Mouse (Mus musculus): ENCODE measurements around the gene Nceh1.

Gene Nceh1

DNA sequence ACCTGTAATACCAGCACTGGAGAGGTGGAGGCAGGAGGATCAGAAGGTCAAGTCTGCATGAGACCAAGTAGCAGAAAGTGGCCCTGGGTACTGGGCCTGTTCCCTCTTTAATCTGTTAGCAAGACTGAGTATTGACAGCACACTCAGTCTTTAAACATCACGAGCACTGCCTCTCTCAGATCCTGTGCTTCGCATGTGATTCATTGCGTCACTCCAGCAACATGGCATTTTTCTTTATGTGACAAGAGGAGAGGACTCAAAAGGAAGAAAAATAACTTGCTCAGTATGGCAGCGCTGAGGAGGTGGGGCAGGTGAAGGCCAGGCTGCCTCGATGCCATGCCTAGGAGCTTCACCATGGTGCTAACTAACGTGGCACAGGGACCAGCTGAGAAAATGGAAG, 9.1 kb downstream of the Nceh1 start:
- DNase-seq, result peak; percentile 40 to 42

DNA sequence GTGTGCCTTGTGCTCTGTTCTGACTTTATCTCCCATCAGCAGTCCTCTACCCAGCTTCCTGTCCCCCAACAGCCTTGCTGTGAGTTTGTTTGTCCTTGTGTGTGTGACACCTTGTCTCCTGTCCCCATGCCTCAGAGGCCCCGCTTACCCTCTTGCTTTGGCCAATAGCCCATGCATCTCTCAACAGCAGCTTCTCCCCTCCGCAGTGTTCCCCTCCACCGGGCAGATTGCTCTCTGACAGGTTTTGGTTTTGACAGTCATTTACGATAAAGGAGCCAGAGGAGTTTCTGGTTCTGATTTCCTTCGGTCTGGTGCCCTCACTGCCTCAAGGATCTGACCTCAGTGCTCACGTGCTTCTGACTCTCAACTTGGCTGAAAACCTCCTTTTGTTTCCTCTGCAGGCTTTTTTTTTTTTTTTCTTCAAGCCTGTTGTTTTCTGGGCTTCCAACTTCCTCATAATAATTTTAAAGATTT, 11.1 kb downstream of the Nceh1 start:
- DNase-seq, result peak; percentile 60 to 67

DNA sequence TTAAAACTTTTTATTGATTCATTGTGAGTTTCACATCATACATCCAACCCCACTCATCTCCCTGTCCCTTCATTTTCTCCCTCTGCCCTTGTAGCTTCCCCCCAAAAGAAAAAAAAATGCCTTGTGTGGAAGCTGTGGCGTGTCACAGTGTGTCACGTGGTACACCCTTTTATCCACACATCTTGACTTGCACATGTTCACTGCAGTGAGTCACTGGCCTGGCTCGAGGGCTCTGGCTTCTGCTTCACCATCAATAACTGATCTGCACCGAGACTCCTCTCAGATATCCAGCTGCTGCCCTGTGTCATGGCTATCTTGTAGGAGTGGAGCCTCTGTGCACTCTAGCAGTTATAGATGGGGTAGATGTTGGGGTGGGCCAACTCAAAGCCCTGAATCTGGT, 12.4 kb downstream of the Nceh1 start:
- no peak for DNase-seq

DNA sequence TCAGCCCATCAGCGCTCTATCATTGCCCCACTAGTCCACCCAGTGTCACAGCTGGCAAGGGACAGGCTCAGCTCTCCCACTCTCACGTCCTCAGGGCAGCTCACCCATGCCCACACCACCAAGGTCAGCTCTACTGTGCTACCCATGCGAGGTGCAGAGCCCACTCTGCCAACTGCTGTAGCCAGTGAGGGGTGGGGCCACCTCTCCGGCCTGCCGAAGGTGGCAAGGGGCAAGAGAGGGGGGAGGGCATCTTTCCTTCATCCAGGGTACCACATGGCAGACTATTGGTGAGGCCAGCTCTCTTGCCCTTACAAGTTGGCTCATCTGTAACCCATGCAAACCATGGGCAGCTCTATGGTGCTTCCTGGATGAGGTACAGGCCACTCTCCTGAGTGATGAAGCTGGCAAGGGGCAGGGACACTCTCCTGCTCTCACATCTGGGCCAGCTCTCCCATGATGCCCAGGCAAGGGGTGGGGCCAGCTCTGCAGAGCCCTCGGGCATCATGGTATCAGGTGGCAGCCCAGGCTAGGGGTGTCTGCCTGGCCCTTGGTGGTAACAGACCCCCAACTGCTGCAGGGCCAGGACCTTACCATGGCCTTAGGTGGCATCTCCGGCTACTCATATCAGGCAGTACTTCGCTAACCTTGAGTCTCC, 12.9 kb downstream of the Nceh1 start:
- no peak for DNase-seq

DNA sequence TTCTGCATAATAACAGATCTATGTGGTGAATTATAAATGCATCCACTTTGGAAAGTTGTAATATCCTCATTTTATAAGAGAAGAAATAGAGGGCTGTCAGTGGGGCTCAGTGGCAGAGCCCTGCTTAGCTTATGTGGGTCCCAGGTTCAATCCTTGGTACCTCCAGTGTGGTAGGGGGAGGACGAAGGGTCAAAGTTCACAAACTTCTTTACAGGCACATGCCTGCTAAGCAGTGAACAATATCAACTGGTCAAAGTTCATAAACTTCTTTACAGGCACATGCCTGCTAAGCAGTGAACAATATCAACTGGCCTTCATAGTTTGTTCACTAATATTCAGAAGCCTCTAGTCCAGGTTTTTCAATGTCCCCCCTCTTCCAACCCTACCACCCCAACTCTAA, 13.8 kb downstream of the Nceh1 start:
- no peak for DNase-seq

DNA sequence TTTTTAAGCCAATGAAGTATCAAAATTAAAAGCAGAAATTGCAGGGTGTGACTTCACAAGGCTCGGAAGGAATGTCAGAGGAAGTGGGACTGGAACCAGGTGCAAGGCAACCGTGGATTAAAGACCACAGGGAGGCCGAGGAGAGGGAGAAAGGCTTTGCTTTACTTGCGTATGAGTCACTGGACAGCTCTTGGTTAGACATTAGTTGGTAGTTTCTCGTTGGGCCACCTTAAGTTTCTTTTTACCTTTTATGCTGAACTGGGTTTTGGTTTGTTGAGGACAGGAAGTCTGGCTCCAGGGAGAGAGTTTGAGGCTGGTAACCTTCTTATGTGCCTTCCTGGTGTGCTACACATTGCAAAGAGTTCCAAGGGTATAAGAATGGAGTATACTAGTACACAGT, 15.1 kb downstream of the Nceh1 start:
- DNase-seq, result no peak

DNA sequence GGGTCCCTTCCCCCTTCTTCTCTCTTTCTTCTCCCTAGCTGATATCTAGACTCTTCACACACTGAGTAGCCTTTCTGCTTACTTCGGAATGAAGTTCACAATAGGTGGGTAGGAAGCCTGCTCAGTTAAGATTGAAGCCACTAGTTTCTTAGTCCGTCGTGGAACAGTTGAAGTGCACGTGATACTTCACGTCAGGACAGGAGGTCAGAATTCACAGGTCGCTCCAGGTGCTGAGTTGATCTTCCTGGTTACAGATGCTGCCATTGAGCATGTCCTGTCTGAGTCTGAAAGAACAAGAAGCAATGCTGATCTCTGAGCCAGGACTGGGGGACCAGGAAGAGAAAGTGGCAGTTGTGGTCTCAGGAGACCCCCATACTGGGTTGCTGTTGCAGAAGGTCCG, 16.4 kb downstream of the Nceh1 start:
- no peak for DNase-seq

DNA sequence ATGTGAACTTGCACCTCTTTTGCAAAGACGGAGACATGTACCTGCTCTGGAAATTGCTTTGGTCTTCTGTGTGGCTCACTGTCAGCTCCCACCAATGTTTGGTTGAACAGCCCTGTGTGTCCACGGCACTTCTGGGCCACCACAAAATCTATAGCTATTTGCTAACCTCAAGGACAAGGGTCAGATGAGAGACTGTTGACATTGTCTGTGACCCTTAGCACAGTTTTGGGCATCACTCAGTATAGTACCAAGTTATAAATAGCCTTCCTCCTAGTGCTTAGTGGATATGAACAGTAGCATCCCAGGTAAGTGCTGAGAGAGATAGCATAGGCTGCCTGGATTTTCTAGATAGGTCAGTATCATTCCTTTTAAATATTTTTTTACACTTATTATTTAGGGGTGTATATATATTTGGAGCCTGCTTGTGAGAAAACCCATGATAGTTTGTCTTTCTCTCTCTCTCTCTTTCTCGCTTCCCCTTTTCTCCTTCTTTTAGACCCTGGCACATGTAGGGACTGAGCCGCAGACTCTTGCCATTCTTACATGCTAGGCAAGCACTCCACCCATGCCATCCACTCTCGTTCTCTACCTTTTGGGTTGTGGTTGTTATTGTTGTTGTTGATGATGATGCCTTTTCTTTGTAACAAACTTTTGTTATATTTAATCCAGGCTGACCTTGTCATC, 19.1 kb downstream of the Nceh1 start:
- no peak for DNase-seq

DNA sequence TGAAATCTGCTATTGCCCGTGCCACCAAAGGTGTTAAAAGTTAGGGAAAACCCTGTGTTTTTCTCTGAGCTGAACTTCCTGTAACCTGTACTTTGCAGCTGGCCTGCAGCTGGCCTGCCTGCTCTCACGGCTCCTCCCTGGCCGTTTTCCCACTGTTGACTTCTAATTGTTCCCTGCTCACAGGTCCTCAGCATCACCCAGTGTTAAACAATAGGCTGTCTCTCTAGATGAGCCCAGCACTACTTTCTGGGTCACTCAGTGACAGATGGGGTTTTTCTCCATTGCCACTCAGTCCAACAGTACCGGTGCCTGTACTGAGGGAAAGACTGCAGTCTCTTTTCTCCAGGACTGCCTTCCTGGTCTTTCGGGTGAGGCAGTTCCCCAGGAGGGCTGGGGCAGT, 22.3 kb downstream of the Nceh1 start:
- DNase-seq, result no peak

DNA sequence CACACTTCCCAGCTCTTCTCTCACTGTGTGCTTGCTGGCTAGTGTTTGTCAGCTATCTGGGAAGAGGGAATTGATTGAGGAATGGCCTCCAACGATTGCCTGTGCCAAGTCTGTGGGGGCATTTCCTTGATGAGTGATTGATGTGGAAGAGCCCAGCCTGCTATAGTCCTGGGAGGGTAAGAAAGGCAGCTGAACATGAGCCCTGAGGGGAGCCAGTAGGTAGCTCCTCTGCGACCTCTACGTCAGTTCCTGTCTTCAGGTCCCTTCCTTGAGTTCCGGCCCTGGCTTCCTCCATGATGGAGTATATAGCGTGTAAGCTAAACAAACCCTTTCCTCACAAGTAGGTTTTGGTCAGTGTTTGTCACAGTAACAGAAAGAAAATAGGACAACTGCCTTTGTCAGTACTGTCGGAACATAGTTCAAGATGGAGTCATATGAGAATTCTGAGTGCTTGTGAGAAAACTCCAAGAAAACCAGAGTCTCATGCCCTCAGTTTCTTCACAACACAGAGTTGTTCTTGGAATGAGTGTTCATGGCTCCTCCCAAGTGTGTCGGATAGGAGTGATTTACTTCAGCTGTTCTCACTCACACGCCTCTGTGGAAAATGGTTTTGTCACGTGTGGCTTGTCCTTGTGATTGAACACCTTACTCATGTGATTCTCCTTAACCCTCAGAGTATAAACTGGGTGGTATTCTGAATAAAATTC, 22.9 kb downstream of the Nceh1 start:
- DNase-seq, result no peak

DNA sequence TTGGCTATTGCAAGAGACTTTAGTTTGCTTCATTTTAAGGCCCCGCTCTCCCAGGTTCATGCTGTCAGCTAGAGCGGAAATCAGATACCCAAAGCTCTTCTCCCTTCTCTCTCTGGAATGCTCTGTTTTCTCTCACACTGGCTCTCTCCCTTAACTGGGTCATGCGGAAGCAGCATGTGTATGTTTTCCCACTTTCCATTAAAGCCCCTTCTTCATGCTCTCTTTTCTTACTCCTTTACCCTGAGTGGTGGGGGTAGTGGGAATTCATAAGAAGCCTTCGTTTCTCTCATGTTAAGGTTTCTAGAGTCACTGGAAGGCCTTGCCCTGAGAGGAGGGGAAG, 23.4 kb downstream of the Nceh1 start:
- DNase-seq, result no peak

DNA sequence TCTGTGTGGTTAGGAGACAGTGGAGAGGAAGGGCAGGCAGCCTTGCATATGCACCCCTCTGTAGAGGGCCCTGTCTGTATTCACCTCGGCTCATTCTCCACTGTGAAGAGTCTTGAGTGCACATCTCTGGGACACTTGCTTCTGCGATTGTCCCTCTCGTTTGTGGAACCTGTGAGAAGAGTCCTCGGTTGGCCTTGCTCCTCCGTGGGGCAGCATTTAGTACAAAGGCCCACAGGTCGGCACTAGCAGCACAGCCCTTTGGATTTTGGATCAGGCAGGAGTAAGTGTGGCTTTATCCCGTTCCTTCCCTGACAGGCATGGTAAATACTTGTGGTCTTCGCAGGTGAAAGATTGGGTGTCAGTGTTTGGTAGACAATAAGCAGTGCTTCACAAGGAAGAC, 23.8 kb downstream of the Nceh1 start:
- DNase-seq, result no peak

DNA sequence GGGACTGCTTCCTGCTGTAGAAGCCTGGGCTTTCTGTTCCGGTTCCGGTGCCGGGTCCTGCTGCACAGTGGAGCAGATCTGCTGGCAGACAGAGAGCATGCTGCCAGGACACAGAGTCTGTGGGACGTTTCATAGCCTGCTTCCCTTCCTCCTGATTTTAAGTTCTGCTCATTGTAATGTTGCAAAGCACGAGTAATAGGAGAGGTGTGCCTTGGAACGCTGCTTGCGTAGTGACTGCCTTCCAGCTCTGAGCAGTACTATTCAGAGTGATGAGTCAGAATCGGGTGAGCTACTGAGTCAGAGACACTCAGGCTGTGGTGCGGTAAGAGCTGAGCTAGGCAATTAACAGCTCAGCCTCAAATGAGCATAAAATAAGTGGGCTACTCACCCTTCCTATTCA, 26.9 kb downstream of the Nceh1 start:
- peak in 1 of 2 experiments; percentile 29 for DNase-seq

DNA sequence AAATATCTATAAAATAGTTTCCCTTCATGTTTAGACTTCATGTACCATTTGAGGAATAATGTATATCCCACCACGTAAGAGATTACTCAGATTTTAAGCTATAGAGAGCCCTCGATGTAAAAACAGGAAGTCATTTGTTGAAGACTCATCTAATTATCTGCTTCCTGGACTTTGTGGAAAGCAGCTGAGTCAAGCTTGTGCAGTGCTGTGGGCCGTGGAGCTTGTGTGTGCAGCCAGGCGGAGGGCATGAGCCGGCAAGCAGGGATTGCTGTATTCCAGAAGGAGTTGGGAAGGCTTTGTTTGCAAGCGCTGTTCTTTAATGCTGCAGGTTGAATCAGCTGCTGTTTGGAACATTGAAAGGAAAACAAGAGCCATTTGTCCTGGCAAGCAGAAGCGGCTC, 27.5 kb downstream of the Nceh1 start:
- no peak for DNase-seq

DNA sequence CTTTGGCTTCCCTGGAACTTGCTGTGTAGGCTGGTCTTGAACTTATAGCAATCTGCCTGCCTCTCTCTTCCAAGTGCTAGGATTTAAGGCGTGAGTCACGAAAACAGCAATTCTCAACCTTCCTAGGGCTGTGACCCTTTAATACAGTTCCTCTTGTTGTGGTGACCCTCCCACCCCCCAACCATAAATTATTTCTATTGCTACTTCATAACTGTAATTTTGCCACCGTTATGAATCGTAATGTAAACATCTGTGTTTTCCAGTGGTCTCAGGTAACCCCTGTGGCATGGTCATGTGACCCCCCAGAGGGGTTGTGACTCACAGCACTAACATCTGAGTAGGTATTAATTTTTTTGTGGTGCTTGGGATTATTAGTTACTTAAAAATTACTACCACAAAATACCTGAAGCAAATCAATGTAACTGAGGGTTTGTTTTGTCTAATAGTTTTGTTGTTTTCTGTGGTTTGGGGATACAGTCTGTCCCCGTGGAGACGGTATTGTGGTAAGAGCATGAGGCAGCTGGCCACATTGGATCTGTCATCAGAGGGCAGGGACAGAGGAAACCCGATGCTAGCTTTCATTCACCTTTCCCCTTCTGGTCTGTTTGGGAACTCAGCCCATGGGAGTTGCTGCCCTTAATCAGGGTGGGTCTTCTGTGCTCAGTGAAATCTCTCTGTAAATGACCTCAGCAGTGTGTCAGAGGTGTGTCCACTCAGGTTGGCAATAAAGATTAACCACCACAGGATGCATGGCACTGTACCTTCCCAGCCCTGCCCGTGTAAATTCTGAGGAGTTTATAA, 31.5 kb downstream of the Nceh1 start:
- DNase-seq, result no peak

DNA sequence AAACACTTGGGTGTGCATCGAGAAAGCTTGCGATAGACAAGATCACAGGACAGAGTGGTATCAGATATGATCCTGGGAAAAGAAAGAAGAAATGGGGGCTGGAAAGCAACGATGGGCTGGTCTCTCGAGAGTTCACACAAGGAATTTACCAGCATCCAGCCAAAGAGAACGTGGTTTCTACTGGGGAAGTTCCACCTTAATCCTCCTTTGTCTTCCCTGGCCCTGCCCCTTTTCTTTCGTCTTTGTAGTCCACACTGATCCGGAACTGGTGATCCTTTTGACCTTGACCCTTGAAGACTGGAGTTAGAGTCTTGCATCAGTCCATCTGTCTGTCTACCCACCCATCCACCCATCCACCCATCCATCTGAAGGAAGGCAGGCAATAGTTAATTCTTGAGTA, 34.6 kb downstream of the Nceh1 start:
- no peak for DNase-seq

DNA sequence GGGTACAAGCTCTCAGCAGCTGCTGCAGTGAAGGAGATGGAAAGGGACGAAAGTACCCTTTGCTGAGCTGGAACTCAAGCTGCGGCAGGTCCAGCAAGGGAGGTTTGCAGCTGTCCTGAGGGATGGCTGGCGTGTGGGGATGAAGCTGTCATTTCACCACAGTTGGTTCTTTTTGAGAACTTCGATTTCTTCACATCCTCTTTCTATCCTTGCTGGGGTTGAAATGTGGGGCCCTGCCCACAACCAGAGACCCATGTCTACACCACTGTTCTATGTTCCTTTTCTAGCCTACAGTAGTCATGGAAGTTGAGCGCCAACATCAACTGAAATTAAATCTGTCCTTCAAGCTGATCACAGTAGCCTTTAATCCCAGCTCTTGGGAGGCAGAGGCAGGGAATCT, 35.8 kb downstream of the Nceh1 start:
- DNase-seq, result peak in 1 of 2 experiments; percentile 27

DNA sequence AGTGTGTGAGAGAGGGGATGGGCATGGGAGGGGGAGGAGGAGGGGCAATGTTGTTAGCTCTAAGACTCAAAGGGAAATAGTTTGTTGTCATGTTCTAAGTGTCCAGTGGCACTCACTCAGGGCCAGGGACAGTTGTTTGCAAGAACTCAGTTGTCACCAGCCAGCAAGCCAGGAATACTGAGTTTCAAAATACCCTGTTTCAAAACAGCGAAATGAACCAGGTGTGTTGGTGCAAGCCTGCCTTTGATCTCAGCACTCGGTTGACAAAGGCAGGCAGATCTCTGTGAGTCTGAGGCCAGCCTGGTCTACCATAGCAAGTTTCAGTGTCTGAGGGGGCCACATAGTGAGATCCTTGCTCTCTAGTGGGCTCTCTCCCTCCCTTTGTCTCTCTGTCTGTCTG, 39.3 kb downstream of the Nceh1 start:
- DNase-seq, result no peak

DNA sequence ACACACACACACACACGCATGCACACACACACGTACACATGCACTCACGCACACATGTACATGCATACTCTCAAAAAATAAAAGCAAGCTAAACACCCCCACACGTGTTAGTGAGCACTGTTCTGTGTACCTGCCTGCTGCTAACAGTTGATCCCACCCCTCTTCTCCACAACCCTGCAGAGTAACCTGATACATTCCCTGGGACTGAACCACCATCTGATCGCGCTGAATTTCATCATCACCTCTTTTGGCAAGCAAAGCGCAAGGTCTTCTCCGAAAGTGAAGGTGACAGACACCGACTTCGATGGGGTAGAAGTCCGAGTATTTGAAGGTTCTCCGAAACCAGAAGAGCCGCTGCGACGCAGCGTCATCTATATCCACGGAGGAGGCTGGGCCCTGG, 39.7 kb downstream of the Nceh1 start:
- DNase-seq, result no peak

DNA sequence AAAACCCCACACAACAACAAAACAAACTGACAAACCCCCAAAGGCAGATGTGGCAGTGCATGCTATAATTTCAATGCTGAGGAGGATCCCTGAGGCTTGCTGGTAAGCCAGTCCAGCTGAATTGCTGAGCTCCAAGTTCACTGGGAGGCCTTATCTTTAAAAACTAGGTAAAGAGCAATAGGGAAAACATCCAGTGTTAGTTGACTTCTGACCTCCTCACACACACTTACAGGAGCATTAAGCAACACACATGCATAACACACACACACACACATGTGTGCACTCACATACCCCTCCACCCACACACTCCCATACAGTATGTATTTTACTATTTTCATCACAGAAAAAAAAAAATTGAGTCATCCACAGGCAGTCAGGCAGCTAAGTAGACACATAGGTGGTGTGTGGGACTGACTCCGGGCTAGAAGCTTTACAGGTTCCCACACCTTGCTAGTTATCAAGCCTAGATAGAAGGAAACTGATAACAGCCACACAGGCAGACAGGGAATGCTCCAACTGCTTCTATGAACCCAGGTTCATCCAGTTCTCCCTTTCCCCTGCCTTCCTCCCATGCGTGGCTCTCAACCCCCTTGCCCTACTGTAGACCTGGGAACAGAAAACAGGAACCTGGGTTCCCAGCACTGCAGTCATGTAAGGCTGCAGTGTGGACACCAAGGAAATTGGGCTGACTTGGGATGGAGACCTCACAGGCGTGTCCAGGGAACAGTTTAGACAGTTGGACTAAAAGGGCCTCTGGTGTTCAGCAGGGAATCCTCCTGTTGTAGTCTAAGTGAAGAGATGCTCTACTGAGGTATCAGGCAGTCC, 45.1 kb downstream of the Nceh1 start:
- DNase-seq, result no peak

DNA sequence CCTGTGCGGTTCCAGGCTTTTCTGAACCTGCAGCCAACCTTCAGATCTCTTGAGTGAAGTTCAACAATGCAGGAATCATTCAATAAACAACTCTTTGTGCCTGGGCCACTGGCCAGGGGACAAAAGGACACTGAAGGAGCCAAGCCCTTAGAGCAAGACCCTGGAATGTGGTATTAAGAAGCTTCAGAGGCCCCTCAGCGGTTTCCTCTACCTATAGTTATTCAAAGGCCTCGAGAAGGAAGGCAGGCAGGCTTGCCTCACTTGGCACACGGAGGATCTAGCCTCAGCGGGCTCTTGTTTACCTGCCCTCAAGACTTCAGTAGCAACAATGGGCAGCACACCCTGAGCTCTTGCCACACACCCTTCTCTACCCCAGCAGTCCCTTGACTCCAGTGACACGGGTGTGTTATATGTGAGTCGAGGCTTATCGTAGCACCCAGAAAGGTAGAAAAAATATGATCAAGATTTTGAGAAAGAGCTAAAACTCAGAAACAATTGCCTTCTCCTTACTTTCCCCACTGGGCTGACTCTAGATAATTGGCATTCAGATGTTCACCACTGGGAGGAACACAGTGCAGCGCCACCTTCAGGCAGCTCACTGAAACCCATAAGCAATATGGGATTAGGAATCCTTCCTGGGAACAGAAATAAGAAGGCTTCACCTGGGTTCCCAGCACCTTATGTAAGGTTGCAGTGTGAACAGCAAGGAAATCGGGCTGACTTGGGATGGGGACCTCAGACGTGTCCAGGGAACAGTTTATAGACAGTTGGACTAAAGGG, 46.0 kb downstream of the Nceh1 start:
- peak; percentile 76 to 82 for DNase-seq

DNA sequence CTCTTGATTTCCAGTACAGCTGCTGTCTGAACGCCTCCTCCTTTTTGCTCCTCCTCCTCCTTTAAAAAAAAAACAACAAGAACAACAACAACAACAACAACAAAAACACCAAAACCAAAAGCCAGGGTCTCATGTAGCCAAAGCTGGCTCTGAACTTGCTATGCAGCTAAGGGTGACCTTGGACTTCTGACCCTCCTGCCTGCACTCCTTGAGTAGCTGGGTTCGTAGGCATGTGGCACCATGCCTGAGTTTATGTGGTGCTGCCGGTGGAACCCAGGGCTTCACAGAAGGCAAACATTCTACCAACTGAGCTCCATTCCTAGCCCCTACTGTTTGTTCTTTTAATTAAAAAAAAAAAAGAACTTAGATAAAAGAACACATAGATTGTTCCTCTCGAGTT, 50.6 kb downstream of the Nceh1 start:
- no peak for DNase-seq

All from lung, adult 18-20 months (tissue).